Mouse (Mus musculus) cerebellum, adult 2 months (tissue): ENCODE measurements around the gene Ppp2r3a.

Source experiments
- CTCF ChIP-seq: fragments of 200-500 bp; IDR thresholded peaks from 2 replicates; pipeline ENCODE4 v1.5.1; 2011; ENCODE audit warnings: low read depth, mild to moderate bottlenecking, control low read depth, low read length, moderate library complexity, borderline replicate concordance; ENCODE audit not compliant: insufficient read depth
- POLR2A ChIP-seq: fragments of 200-500 bp; IDR thresholded peaks from 2 replicates; pipeline ENCODE4 v1.6.1; 2011; ENCODE audit warnings: low read length, control low read depth, borderline replicate concordance; ENCODE audit not compliant: insufficient read depth

GRCm38 (mm10) chr9:101076095-101076875 lies 175.3 kb downstream of the Ppp2r3a start:
- TF ChIP-seq CTCF (no peak), POLR2A (no peak)
